Mouse (Mus musculus) spleen, adult 10 weeks (tissue): Measurements from ENCODE around the gene Olfr1100. TPM values are rescaled to one million over a fixed set of nuclear protein-coding genes. Genes with fewer than 3 reads are reported as not detected.

Experiments used
- polyA plus RNA-seq: library from polyadenylated mRNA; stranded (reverse); fragments of 350-450 nt; fragmentation: Illumina TruSeq; extraction: RNeasy Lipid Tissue Mini Kit (QIAGEN cat#74804); gene quantifications from one replicate; pipeline ENCODE4 v1.2.3, GENCODE M21; 2015; ENCODE audit warnings: low replicate concordance; ENCODE audit not compliant: insufficient read depth

The Olfr1100 gene
- polyA plus RNA-seq = not detected

GRCm38 (mm10) chr2:86979854-86980253 is at the start of gene Olfr1100:
TSS of gene Olfr1100 (minus strand) at chr2:86979954.

GRCm38 (mm10) chr2:87026980-87027379 is 47.2 kb upstream of the Olfr1100 start, which contains the start of gene Olfr1104:
TSS of gene Olfr1104 (minus strand) at chr2:87027080.

GRCm38 (mm10) chr2:86998098-86998497 is 18.3 kb upstream of the Olfr1100 start, which contains the start of gene Olfr1102:
TSS of gene Olfr1102 (plus strand) at chr2:86998398.

GRCm38 (mm10) chr2:86991121-86991520 is 11.4 kb upstream of the Olfr1100 start, which contains the start of gene Olfr1101:
TSS of gene Olfr1101 (minus strand) at chr2:86991221.

GRCm38 (mm10) chr2:86960593-86960992 is 19.2 kb downstream of the Olfr1100 start, which contains the start of gene Olfr1099:
TSS of gene Olfr1099 (minus strand) at chr2:86960693.

Other genes starting within 250 kb of the Olfr1100 start
- not detected for gene Olfr1089, start 246.3 kb downstream of the Olfr1100 start, polyA plus RNA-seq
- gene Olfr1090, start 221.0 kb downstream of the Olfr1100 start, polyA plus RNA-seq = not detected
- not detected for gene Olfr1093, start 197.5 kb downstream of the Olfr1100 start, polyA plus RNA-seq
- gene Olfr141, start 169.9 kb downstream of the Olfr1100 start, polyA plus RNA-seq = not detected
- gene Olfr1094, start 155.3 kb downstream of the Olfr1100 start, polyA plus RNA-seq = not detected
- not detected for gene Olfr1095, start 128.3 kb downstream of the Olfr1100 start, polyA plus RNA-seq
- gene Gm13723, start 105.2 kb downstream of the Olfr1100 start, polyA plus RNA-seq = not detected
- gene Olfr1097, start 87.7 kb downstream of the Olfr1100 start, polyA plus RNA-seq = not detected
- not detected for gene Olfr1098, start 55.4 kb downstream of the Olfr1100 start, polyA plus RNA-seq
- gene Olfr1099, start 19.3 kb downstream of the Olfr1100 start, polyA plus RNA-seq = not detected
- not detected for gene Olfr1101, start 11.3 kb upstream of the Olfr1100 start, polyA plus RNA-seq
- not detected for gene Olfr1102, start 18.4 kb upstream of the Olfr1100 start, polyA plus RNA-seq
- not detected for gene Olfr1104, start 47.1 kb upstream of the Olfr1100 start, polyA plus RNA-seq
- not detected for gene Olfr1105, start 56.6 kb upstream of the Olfr1100 start, polyA plus RNA-seq
- gene Olfr1106, start 72.3 kb upstream of the Olfr1100 start, polyA plus RNA-seq = not detected
- not detected for gene Olfr1107, start 95.9 kb upstream of the Olfr1100 start, polyA plus RNA-seq
- not detected for gene Olfr1109, start 116.1 kb upstream of the Olfr1100 start, polyA plus RNA-seq
- gene Olfr259, start 134.6 kb upstream of the Olfr1100 start, polyA plus RNA-seq = not detected
- not detected for gene Olfr1110, start 160.3 kb upstream of the Olfr1100 start, polyA plus RNA-seq
- gene Olfr1111, start 172.7 kb upstream of the Olfr1100 start, polyA plus RNA-seq = not detected
- not detected for gene Olfr1112, start 207.8 kb upstream of the Olfr1100 start, polyA plus RNA-seq
- gene Olfr1113, start 229.0 kb upstream of the Olfr1100 start, polyA plus RNA-seq = not detected